Mouse (Mus musculus): ENCODE data around the gene Lgr5. TPM values are rescaled to one million over a fixed set of nuclear protein-coding genes. Genes with fewer than 3 reads are reported as not detected.

Gene Lgr5
- polyA plus RNA-seq, 1 experiment from 2014 or later, result 7.9 TPM

DNA sequence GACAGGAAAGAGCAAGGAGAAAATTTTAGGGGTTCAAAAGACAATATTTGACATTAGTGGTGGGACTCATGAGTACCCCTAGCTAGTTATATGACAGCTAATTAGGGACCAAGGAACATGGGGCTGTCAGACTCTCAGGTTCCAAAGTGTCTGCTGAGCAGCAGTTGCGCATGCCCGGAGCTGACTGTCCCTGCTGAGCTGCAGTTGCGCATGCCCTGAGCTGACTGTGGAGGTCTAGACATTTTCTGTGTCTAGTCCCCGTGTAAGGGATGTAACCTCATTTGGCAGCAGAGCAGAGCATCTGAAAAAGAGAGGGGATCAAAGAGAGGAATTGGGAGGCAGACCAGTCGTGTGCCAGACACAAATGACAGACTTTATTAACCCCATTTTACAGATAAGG, 23.6 kb downstream of the Lgr5 start:
- no peak for ATAC-seq (ENCODE audit: low FRiP score)
- Histone ChIP-seq H3K9ac (no peak overlapping the region), H3K4me1 (no peaks in the 10 kb centered on the region), H3K27ac (no peak overlapping the region), H3K4me3 (no peak overlapping the region), H3K4me2 (replicated peaks) (no peak overlapping the region), H3K27me3 (no peaks in the 10 kb centered on the region), H3K36me3 (no peaks in the 10 kb centered on the region), H3K9me3 (replicated peaks) (no peaks in the 10 kb centered on the region)
- WGBS, result 84% methylated on average over 5 of the region's 5 CpGs

DNA sequence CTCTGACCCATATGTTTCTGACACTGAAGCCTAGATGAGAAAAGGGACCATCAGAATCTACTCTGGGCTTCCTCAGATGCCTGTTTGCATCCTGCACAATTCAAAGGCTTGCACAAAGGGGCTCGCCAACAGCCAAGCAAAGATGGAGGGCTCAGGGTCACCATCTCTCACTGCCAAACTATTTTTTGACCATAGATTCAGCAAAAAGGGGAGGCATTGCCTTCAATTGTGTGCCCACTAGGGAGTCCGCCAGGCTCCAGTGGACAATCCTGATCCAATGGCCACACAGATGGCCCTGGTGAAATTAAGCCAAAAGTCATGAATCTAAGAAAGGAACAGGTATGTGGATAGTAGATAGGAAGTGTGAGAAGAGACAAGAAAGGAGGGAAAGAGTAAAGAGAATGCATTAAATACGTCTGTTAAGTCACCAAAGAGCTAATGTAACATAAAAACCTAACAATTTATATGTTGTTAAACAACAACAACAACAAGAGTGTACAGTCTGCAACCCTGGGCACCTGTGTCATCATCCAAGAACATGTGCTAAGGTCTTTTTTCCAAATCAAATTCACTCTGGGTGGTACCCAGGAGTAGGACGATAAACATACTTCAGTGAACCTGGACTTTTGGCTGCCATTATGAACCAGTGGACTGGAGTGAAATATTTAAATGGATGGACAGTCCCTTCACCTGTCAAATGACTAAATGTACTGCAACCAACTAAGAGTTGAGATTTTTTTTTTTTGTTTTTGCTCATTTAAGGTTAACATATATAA, 24.5 kb downstream of the Lgr5 start:
- Histone ChIP-seq H3K27me3 (no peaks in the 10 kb centered on the region), H3K27ac (no peak overlapping the region), H3K9me3 (replicated peaks) (no peaks in the 10 kb centered on the region), H3K4me2 (replicated peaks) (no peak overlapping the region), H3K4me3 (no peak overlapping the region), H3K4me1 (no peaks in the 10 kb centered on the region), H3K36me3 (no peaks in the 10 kb centered on the region), H3K9ac (no peak overlapping the region)
- ATAC-seq (ENCODE audit: low FRiP score), result no peak
- 88% methylated on average over 4 of the region's 4 CpGs for WGBS

DNA sequence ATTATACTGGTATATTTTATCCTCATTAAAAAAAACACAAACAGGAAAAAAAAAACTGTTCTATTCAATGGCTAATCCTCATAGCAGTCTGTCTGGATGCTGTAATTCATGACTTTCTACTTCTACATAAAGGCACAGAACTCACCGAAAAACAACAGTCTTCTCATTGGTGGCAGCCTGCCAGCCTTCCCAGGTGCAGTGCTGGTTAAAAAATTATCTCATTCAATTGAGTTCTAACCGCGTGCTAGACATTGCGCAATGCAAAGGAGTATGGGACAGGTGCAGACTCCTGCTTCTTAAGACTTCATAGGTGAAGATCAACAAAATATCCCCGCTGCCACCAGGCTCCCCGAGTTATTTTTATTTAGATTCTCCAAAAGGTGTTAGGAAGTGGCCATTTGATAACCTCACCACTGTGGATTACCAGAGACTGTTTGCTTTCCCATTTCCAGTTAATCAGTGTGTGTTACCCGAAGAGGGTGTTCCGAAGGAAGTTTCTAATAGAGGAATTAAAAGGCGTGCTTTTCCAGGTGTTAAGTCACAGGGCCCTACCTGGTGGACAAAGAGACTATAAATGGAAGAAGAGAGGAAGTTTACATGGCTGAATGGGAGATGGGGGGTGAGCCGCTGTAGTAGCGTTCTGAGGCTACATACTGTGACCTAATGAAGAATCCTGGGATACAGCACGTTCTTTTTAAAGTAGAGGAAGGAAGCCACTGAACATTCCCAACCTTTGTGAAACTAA, 26.3 kb downstream of the Lgr5 start:
- Histone ChIP-seq H3K9me3 (replicated peaks) (no peaks in the 10 kb centered on the region), H3K4me3 (no peak overlapping the region), H3K9ac (no peak overlapping the region), H3K27ac (no peak overlapping the region), H3K36me3 (no peaks in the 10 kb centered on the region), H3K4me2 (replicated peaks) (no peak overlapping the region), H3K4me1 (peaks cover 9% of the 10 kb centered on the region), H3K27me3 (no peaks in the 10 kb centered on the region)
- WGBS, result 74% methylated on average over 12 of the region's 12 CpGs
- ATAC-seq (ENCODE audit: low FRiP score), result no peak

DNA sequence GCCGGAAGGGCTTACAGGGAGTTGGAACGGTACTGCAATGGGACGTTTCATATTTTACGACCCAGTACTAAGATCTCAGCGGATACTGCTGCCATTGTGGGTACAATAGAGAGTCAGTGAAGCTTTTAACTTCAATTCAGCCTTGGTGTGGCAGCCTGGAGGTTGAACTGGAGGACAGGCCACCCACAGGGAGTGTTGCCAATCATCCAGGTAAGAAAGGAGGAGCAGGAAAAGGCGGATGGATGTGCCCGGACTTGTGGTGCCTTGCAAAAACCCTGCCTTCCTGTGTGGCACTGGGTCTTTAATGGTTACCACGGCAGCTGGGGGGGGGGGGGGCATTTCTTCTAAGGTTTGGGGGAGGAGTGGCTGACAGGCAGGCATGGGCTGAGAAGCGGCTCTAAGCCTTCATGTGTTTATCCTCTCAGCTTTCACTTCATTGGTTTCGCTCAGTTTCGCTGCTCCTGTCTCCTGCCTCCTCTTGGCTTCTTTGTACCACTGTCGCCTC, 30.8 kb downstream of the Lgr5 start:
- Histone ChIP-seq H3K4me1 (peaks cover 9% of the 10 kb centered on the region), H3K4me2 (replicated peaks) (no peak overlapping the region; the same call in 1 of the 2 replicates), H3K4me3 (no peak overlapping the region), H3K27me3 (no peaks in the 10 kb centered on the region), H3K9ac (no peak overlapping the region), H3K36me3 (no peaks in the 10 kb centered on the region), H3K9me3 (replicated peaks) (no peaks in the 10 kb centered on the region), H3K27ac (no peak overlapping the region)
- 19% methylated on average over 12 of the region's 12 CpGs for WGBS
- peak; percentile 63; the same call in 1 of the 2 replicates for ATAC-seq (ENCODE audit: low FRiP score)

DNA sequence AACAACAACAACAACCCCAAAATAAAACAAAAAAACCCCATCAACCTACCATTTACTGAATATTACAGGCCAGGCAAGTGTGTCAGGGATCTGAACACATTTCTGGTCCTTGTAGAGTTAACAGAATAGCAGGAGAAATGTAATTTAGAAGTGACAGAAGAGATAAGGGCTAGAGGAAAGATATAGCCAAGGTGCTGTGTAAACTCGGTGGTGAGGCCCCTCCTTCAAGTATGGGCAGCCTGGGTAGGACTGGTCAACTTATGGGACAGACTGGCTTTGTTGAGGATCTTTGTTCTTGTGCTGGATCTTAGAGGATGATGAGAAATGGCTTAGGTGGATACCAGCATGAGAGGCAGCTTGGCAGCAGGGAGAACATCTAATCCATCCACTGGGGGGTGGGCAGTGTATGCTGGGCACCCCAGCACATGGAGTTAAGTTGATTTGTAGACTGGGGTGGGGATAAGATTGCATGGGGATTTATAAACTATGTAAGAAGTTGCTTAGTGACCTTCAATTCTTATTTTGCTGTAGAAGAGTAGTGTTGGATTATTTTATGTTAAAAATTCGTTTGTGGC, 32.3 kb downstream of the Lgr5 start:
- Histone ChIP-seq H3K9me3 (replicated peaks) (no peaks in the 10 kb centered on the region), H3K36me3 (no peaks in the 10 kb centered on the region), H3K27ac (no peak overlapping the region), H3K4me2 (replicated peaks) (no peak overlapping the region), H3K9ac (no peak overlapping the region), H3K4me1 (peaks cover 9% of the 10 kb centered on the region), H3K4me3 (no peak overlapping the region), H3K27me3 (no peaks in the 10 kb centered on the region)
- WGBS, result 70% methylated on average over 2 of the region's 2 CpGs
- no peak for ATAC-seq (ENCODE audit: low FRiP score)

DNA sequence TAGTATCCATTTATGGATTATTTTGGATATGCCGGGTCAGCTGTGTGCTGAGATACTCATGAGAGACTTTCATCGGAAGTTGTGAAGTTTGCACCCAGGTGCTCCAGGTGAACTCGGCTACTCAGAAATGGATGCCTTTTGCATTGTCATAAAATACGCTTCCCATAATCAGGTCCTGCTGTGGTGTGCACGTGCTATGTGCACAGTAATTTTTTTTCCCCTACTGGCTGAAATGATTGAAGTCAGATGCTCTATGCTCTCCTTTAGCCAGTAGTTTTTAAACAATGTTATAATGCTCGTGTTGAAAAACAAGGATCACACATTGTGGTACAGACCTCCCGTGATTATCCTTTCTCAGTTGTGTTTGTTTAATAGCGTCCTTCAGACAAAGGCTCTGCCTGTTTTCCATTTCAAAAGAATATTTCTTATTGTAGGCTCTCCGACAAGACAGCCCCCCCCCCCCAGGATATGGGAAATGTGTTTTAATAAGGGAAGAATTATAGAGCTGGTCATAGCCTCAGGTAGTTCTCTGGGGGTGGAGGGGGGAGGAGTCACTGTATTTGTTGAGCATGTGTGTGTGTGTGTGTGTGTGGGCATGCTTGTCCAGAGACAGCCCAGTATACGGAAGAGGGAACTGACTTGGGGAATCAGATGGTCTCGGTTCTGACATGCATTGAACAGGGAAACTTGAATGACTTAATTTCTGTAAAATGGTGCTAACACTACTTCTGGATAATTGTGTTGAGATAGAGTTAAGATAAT, 34.0 kb downstream of the Lgr5 start:
- no peak for ATAC-seq (ENCODE audit: low FRiP score)
- WGBS, result 54% methylated on average over 11 of the region's 11 CpGs
- H3K27me3 ChIP-seq, result no peaks in the 10 kb centered on the region
- no peaks in the 10 kb centered on the region for H3K9me3 ChIP-seq (replicated peaks)
- H3K4me3 ChIP-seq, result no peak overlapping the region
- peaks cover 9% of the 10 kb centered on the region for H3K4me1 ChIP-seq
- no peak overlapping the region for H3K9ac ChIP-seq
- H3K4me2 ChIP-seq (replicated peaks), result no peak overlapping the region
- no peak overlapping the region for H3K27ac ChIP-seq
- H3K36me3 ChIP-seq, result no peaks in the 10 kb centered on the region

DNA sequence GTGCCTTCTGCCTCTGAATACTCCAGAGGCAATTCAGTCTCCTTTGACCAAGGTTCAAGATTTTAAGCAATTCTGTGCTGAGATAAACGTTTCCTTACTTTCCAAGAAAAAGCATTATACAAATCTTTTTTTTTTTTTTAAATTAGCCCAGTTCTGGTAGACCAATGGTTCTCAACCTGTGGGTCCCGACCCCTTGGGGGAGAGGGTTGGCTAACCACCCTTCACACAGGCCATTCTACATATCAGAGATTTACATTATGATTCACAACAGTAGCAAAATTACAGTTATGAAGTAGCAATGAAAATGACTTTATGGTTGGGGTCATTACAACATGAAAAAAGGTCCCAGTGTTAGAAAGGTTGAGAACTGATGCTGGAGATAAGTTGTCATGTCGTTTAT, 36.5 kb downstream of the Lgr5 start:
- WGBS, result 77% methylated on average over 3 of the region's 3 CpGs
- no peak overlapping the region for H3K4me3 ChIP-seq

DNA sequence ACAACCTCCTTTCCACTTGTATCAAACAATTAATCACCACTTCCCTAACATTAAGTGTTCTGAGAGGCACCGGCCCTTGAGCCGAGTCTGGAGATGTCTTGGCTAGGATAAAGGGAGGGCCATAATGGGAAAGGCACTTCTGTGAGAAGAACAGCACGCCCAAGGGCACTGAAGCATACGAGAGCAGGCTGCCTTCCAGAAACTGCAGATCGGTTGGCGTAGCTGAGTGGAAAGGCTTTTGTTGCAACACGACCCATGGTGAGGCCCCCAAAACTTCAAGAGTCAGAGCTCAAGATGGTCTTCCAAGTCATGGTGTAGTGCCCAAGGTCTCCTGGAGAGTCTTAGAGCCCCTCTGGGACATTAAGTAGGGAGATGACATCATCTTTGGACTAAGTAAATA, 37.3 kb downstream of the Lgr5 start:
- 73% methylated on average over 7 of the region's 7 CpGs for WGBS
- H3K4me1 ChIP-seq, result no peaks in the 10 kb centered on the region
- no peaks in the 10 kb centered on the region for H3K36me3 ChIP-seq
- no peak overlapping the region for H3K27ac ChIP-seq
- H3K9me3 ChIP-seq (replicated peaks), result no peaks in the 10 kb centered on the region
- ATAC-seq (ENCODE audit: low FRiP score), result no peak
- H3K4me3 ChIP-seq, result no peak overlapping the region
- no peak overlapping the region for H3K9ac ChIP-seq
- H3K4me2 ChIP-seq (replicated peaks), result no peak overlapping the region
- no peaks in the 10 kb centered on the region for H3K27me3 ChIP-seq

More for the DNA sequence above, 36.5 kb downstream of the Lgr5 start:
- no peaks in the 10 kb centered on the region for H3K4me1 ChIP-seq
- ATAC-seq (ENCODE audit: low FRiP score), result no peak
- no peak overlapping the region for H3K4me2 ChIP-seq (replicated peaks)
- H3K9ac ChIP-seq, result no peak overlapping the region
- H3K27ac ChIP-seq, result no peak overlapping the region
- H3K27me3 ChIP-seq, result no peaks in the 10 kb centered on the region
- no peaks in the 10 kb centered on the region for H3K9me3 ChIP-seq (replicated peaks)
- no peaks in the 10 kb centered on the region for H3K36me3 ChIP-seq

DNA sequence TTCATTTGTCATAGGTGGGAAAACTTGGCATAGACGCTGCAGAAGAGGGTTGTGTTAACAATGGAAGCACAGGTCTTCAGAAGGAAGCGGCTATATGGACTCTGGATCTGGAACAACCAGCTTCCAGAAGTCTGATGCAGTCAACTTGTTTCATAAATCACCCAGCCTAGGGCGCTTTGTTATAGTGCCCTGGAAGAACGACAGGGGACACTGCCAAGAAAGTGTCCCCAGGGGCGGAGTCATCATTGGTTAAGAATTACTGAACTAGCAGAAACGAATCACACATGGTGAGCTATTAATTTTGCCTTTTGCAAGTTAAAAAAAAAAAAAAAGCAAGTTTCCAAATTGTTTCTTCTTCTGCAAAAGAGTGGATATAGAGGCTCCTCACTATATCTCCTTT, 44.7 kb downstream of the Lgr5 start:
- Histone ChIP-seq H3K4me3 (no peak overlapping the region), H3K4me1 (no peaks in the 10 kb centered on the region), H3K9ac (no peak overlapping the region), H3K9me3 (replicated peaks) (no peaks in the 10 kb centered on the region), H3K4me2 (replicated peaks) (no peak overlapping the region), H3K36me3 (no peaks in the 10 kb centered on the region), H3K27me3 (no peaks in the 10 kb centered on the region), H3K27ac (no peak overlapping the region)
- no peak for ATAC-seq (ENCODE audit: low FRiP score)
- WGBS, result 84% methylated on average over 6 of the region's 6 CpGs

DNA sequence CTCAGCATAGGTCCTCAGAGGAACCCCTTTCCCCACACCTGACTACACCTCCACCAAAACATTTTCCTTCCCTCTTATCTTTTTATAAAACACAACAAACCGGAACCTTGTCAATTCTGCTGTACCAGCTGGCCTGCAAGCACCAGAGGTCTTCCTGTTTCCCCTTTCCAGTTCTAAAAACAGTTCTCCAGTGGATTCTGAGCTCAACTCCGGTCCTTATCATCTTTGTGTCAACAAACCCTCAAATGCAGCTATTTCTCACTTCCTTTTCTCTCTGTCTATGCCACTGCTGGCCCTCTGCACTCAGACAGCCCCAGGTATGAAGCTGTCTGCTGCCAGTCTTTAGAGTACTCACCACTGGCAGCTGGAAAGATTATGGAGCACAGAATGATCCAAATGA, 56.8 kb downstream of the Lgr5 start:
- H3K4me2 ChIP-seq (replicated peaks), result no peak overlapping the region
- 0 out of 2 replicates have a peak, but pooled peaks cover 2% of the 10 kb centered on the region for H3K9me3 ChIP-seq (replicated peaks)
- no peak overlapping the region for H3K27ac ChIP-seq
- no peaks in the 10 kb centered on the region for H3K36me3 ChIP-seq
- 81% methylated on average over 2 of the region's 2 CpGs for WGBS
- H3K27me3 ChIP-seq, result no peaks in the 10 kb centered on the region
- H3K4me3 ChIP-seq, result no peak overlapping the region
- no peaks in the 10 kb centered on the region for H3K4me1 ChIP-seq
- ATAC-seq (ENCODE audit: low FRiP score), result no peak
- H3K9ac ChIP-seq, result no peak overlapping the region

DNA sequence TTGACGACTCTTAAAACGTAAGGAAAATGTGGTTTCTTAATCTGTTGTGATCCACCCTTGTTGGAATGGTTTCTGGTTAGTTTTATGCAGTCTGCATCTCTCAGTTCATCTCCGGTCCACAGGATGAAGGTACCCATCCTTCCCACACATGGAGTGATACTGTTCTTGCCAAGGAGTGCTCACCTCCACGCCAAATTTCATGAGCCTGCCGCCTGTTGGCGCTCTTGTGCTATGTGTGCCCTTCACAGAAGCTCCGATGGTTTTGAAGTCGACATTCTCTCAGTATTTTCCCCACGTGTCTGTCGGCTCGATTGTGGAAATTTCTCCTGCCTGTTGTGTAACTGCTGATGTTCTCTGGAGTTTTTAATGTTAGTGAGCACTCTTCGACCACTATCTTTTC, 57.8 kb downstream of the Lgr5 start:
- H3K27ac ChIP-seq, result no peak overlapping the region
- no peak overlapping the region for H3K4me3 ChIP-seq
- no peaks in the 10 kb centered on the region for H3K4me1 ChIP-seq
- H3K27me3 ChIP-seq, result no peaks in the 10 kb centered on the region
- no peaks in the 10 kb centered on the region for H3K36me3 ChIP-seq
- H3K9me3 ChIP-seq (replicated peaks), result 0 out of 2 replicates have a peak, but pooled peaks cover 2% of the 10 kb centered on the region
- no peak overlapping the region for H3K4me2 ChIP-seq (replicated peaks)
- no peak for ATAC-seq (ENCODE audit: low FRiP score)
- no peak overlapping the region for H3K9ac ChIP-seq
- WGBS, result 85% methylated on average over 12 of the region's 12 CpGs

DNA sequence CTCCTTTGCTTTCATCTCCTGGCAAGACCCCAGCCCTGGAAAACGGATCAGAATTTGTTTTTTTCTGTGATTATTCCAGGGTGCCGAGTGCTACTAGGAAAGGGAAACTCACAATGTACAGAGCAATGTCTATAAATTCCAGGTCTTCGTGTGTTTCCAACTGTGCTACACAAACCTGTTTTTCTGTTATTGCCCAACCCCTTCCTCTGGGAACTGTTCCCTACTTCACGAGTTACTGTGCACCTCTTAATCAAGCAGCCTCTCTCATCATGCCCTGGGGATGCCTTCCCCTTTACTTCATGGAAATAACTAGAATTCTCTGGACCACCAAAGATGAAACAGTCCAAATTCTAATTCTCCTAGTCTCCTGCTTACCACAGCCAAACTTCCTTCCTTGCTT, 58.7 kb downstream of the Lgr5 start:
- WGBS, result 62% methylated on average over 4 of the region's 4 CpGs
- H3K9me3 ChIP-seq (replicated peaks), result 0 out of 2 replicates have a peak, but pooled peaks cover 2% of the 10 kb centered on the region
- no peak for ATAC-seq (ENCODE audit: low FRiP score)
- no peaks in the 10 kb centered on the region for H3K36me3 ChIP-seq
- no peak overlapping the region for H3K4me2 ChIP-seq (replicated peaks)
- H3K27me3 ChIP-seq, result no peaks in the 10 kb centered on the region
- H3K4me1 ChIP-seq, result no peaks in the 10 kb centered on the region
- H3K27ac ChIP-seq, result no peak overlapping the region
- no peak overlapping the region for H3K9ac ChIP-seq
- no peak overlapping the region for H3K4me3 ChIP-seq

Measured in hindbrain, embryonic 12.5 days (tissue).